Mouse (Mus musculus): ENCODE data around the gene Clnk. TPM values are rescaled to one million over a fixed set of nuclear protein-coding genes. Genes with fewer than 3 reads are reported as not detected.
"Not testable (repeated sequence)": the region's sequence is repeated elsewhere in the genome, so short reads cannot be mapped to it uniquely, and the experiment has no call there.

Gene Clnk
- polyA plus RNA-seq (2012; rRNA removed): 0.13 and 0.18 TPM in 2 replicates

DNA sequence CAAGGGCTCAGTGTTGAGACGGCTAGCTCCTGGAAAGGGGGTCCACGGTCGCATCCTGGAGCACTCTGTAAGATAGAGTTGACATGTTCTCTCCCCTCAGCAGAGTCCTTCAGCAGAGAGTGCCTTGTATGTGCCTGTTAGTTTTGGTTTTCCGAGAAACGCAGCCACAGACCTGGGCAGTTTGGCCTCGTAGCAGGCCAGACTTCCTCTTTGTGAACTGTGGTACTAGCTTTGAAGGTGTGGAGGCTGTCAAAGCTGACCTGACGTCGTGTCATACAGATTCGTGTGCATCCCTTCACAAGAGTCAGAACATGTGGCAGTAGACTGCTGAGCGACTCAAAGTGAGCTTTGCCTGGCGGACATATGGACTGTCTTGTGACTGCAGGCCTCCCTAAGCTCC is at the start of gene Clnk:
TSS of gene Clnk (minus strand) at position 191 of the 400 bp plus-strand sequence.
- TF ChIP-seq POLR2A (IDR thresholded peaks at IDR 0.05; ENCODE audit: borderline replicate concordance, extremely low read depth, low read depth, low read length) (no peak), CTCF (IDR thresholded peaks at IDR 0.05; ENCODE audit: insufficient read depth, low read length) (no peak)
- no peak within 1 kb of the TSS for H3K4me3 ChIP-seq (replicated peaks; ENCODE audit: extremely low read depth, low read depth, low read length)
- no peaks in the 10 kb centered on the region for H3K4me1 ChIP-seq (ENCODE audit: control insufficient read depth, insufficient read depth, low read length)
- 76% methylated on average over 11 of the region's 11 CpGs for WGBS
- no peak for DNase-seq

DNA sequence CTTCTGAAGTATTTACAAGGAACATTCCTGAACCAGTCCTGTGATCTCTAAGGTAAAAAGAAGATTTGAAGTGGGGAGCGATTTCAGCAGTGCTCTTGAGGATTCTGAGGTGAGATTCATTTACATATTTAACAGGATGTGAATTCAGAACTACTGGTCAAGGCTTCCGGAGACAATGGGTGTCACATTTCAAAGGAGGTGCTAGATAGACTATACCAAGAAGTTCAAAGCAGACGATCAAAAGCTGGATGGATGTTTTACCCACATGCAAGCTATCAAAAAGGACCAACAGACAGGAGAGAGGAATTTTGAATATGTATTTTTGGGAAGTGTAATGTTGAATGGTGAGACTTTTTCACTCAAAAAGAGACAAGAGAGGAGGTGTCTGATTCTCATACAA is 28.7 kb upstream of the Clnk start:
- no peak overlapping the region for H3K4me3 ChIP-seq (replicated peaks; ENCODE audit: extremely low read depth, low read depth, low read length)
- WGBS: 36% methylated on average over 3 of the region's 3 CpGs
- TF ChIP-seq CTCF (IDR thresholded peaks at IDR 0.05; ENCODE audit: insufficient read depth, low read length): no peak
- TF ChIP-seq POLR2A (IDR thresholded peaks at IDR 0.05; ENCODE audit: borderline replicate concordance, extremely low read depth, low read depth, low read length): no peak
- H3K4me1 ChIP-seq (ENCODE audit: control insufficient read depth, insufficient read depth, low read length): no peaks in the 10 kb centered on the region
- no peak for DNase-seq

DNA sequence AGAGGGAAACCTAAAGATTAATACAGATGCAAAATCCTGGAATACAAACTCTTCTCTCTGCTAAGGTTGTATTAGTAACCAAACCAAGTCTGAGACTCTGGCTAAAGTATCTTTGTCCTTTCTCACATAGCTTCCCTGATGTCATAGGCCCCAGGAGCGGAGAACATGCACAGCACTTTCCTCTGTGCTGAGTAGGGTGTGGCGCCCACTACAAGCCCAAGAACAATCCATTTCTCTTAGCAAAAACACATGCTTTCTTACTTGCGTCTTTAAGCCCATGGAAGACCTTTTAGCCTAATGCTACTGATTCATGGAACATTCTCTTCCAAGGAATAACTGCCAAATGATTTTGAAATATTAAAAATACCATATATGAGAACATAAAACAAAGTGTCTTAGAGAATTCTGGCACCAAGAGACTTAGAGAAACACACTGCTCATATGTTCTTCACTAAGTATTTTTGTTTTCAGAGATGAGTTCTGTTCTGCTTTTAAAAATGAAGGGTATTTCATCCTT is 28.0 kb upstream of the Clnk start:
- TF ChIP-seq CTCF (IDR thresholded peaks at IDR 0.05; ENCODE audit: insufficient read depth, low read length) (no peak), POLR2A (IDR thresholded peaks at IDR 0.05; ENCODE audit: borderline replicate concordance, extremely low read depth, low read depth, low read length) (no peak)
- H3K4me1 ChIP-seq (ENCODE audit: control insufficient read depth, insufficient read depth, low read length): no peaks in the 10 kb centered on the region
- whole genome bisulfite sequencing: 85% methylated on average over 3 of the region's 3 CpGs
- no peak for DNase-seq
- no peak overlapping the region for H3K4me3 ChIP-seq (replicated peaks; ENCODE audit: extremely low read depth, low read depth, low read length)

DNA sequence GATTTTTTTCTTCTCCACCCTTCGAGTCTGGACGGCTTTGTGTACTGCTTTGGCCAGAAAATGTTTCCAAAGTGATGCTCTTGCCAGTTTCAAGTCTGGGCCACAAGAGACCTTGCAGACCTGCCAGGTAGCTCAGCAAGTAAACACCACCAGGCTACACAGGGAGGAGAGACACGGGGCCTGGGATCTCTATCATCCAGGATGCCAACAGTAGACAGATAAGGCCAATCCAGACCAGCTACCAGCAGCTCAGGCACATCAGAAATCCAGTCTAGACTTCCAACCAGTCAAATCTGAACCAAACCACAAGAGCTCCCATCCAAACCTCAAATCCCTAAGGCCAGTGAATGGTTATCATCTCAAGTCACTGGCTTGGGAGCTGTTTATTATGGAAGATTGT is 26.3 kb upstream of the Clnk start:
- no peaks in the 10 kb centered on the region for H3K4me1 ChIP-seq (ENCODE audit: control insufficient read depth, insufficient read depth, low read length)
- WGBS: 74% methylated on average over 3 of the region's 3 CpGs
- no peak for DNase-seq
- TF ChIP-seq POLR2A (IDR thresholded peaks at IDR 0.05; ENCODE audit: borderline replicate concordance, extremely low read depth, low read depth, low read length) (no peak), CTCF (IDR thresholded peaks at IDR 0.05; ENCODE audit: insufficient read depth, low read length) (no peak)
- no peak overlapping the region for H3K4me3 ChIP-seq (replicated peaks; ENCODE audit: extremely low read depth, low read depth, low read length)

DNA sequence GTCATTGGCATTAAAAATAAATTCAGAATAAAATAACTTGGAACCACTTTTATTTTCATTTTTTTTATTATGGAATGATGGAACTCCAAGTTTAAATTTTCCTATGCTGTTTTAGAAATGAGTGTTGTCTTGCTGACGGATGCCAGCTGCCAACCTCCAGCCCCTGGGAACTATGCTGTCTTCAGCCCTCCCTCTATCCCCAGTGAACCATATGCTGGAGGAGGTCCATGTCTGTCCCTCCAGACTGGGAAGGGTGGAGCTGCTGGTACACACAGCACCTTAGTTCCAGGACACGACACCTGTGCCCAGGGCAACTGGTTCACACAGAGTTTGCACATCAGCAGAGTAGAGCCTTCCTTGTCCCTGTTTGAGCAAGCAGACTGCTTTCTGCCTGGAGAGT is 22.4 kb upstream of the Clnk start:
- DNase-seq: no peak
- WGBS: 51% methylated on average over 2 of the region's 2 CpGs
- no peaks in the 10 kb centered on the region for H3K4me1 ChIP-seq (ENCODE audit: control insufficient read depth, insufficient read depth, low read length)
- H3K4me3 ChIP-seq (replicated peaks; ENCODE audit: extremely low read depth, low read depth, low read length): no peak overlapping the region
- TF ChIP-seq POLR2A (IDR thresholded peaks at IDR 0.05; ENCODE audit: borderline replicate concordance, extremely low read depth, low read depth, low read length) (no peak), CTCF (IDR thresholded peaks at IDR 0.05; ENCODE audit: insufficient read depth, low read length) (no peak)

DNA sequence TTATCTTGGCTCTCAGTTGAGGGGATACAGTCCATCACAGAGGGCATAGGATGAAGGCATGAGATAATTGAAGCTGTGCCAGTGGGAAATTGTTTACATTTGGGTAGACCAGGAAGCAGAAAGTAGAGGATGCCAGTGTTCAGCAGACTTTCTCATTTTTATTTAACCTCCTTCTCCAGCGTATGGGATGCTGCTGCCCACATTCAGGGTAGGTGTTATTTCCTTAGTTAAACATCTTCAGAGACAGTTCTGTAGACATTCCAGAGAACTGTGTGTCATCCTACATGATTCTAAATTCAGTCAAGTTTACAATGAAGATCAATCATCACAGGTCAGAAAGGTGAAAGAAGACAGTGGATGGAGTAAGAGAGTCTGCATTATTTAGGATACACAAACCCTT is 12.0 kb upstream of the Clnk start:
- H3K4me3 ChIP-seq (replicated peaks; ENCODE audit: extremely low read depth, low read depth, low read length): no peak overlapping the region
- TF ChIP-seq POLR2A (IDR thresholded peaks at IDR 0.05; ENCODE audit: borderline replicate concordance, extremely low read depth, low read depth, low read length) (no peak), CTCF (IDR thresholded peaks at IDR 0.05; ENCODE audit: insufficient read depth, low read length) (no peak)
- DNase-seq: no peak
- H3K4me1 ChIP-seq (ENCODE audit: control insufficient read depth, insufficient read depth, low read length): no peaks in the 10 kb centered on the region
- WGBS: 73% methylated on average over 1 of the region's 1 CpGs

DNA sequence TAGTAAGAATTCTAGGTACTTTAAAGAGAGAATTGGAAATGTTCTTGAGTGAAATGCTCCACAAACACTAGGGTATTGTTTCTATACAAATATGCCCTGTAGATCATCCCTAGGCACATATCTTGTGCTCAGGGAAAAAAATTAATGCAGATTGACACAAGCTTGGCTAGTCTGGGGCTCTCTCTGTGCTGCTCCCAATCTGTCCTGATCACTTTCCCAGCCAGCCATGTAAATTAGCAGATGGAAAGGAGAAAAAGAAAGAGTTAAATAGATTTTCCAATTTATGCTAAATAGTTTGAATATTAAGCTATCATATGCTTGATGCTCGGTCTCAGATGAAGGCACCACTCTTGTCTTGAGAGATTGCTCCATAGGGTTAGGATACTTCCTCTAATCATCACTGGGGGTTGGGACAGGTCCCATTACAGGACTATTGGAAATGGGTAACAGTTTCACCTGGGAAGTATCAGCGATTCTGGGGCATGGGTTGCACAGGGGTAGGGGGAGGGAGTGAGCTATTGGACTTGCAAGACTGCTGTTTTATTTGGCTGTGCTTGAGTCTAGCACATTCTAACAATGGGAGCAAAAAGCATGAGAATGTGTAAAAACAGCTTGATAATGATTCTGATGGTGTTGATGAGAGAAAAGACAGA is 10.1 kb upstream of the Clnk start:
- H3K4me1 ChIP-seq (ENCODE audit: control insufficient read depth, insufficient read depth, low read length): no peaks in the 10 kb centered on the region
- no peak for DNase-seq
- 79% methylated on average over 2 of the region's 2 CpGs for WGBS
- TF ChIP-seq POLR2A (IDR thresholded peaks at IDR 0.05; ENCODE audit: borderline replicate concordance, extremely low read depth, low read depth, low read length): no peak
- no peak for TF ChIP-seq CTCF (IDR thresholded peaks at IDR 0.05; ENCODE audit: insufficient read depth, low read length)
- no peak overlapping the region for H3K4me3 ChIP-seq (replicated peaks; ENCODE audit: extremely low read depth, low read depth, low read length)

DNA sequence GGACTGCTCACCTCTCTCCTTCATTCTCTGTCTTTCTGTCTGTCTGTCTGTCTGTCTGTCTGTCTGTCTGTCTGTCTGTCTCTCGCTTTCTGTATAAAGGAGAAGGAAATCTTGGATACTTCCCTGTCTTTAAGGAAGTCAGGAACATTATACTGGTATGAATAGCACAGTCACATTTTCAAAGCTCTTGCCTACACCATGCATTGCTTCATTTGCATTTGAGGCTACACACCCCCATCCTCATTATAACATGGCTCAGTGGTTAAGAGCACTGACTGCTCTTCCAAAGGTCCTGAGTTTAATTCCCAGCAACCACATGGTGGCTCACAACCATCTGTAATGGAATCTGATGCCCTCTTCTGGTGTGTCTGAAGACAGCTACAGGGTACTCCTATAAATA is 6.0 kb upstream of the Clnk start:
- not testable (repeated sequence) for H3K4me1 ChIP-seq (ENCODE audit: control insufficient read depth, insufficient read depth, low read length); H3K4me3 ChIP-seq (replicated peaks; ENCODE audit: extremely low read depth, low read depth, low read length); DNase-seq
- 78% methylated on average over 1 of the region's 1 CpGs for WGBS

DNA sequence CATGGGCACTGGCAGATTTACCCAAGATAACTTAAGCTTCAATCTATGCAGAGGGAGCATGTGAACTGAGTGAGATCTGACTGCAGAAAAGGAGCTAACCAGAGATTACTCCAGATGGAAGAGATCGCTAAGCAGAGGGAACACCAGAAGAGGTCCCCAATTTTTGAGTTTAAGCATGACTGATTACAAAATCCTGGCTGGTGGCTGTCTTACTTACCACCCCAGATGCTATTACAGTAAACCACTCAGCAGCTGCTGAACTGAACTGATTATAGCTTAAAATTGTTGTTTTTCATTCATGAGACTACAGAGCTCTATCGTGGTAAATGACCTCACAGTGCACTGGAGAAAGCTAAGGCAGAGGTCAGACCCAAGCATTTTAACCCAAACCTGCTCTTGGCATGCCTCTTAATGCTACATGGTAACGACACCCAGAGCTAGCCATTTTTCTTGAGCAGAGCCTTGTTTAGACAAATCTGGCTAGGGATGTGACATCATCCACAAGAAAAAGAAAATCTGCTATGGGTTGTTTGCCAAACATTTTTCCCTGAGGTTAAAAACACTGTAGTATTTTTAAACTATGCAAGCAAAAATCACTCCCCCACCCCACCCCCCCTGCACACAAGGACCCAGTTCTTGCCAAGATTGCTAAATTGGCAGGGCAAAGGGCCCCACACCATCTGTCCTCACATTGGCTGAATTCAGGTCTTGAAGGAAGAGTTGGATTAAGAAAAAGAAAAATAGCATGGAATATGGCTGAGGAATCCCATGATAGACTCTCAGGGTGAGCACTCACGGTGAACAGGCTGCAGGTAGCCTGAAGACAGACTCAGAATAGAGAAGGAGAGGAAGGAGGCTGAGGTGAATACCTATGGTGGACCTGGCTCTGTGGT is 5.4 kb upstream of the Clnk start:
- Histone ChIP-seq H3K4me1 (ENCODE audit: control insufficient read depth, insufficient read depth, low read length) (no peaks in the 10 kb centered on the region), H3K4me3 (replicated peaks; ENCODE audit: extremely low read depth, low read depth, low read length) (no peak overlapping the region)
- 59% methylated on average over 4 of the region's 4 CpGs for WGBS
- no peak for TF ChIP-seq CTCF (IDR thresholded peaks at IDR 0.05; ENCODE audit: insufficient read depth, low read length)
- DNase-seq: no peak

DNA sequence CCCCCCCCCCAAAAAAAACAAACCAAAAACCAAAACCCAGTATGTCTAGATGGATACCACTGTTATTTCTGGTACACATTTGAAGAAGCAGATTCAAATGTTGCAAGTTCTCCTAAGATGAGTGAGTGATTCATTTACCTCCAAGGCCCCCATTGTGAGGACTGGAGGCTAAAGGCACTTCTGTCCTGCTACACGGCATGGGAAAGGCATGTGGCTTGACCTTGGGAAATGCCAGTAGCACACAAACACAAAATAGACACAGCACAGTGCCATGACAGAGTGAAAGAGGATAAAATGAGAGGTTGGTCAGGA is 4.8 kb upstream of the Clnk start:
- no peak overlapping the region for H3K4me3 ChIP-seq (replicated peaks; ENCODE audit: extremely low read depth, low read depth, low read length)
- TF ChIP-seq CTCF (IDR thresholded peaks at IDR 0.05; ENCODE audit: insufficient read depth, low read length): no peak
- no peak for TF ChIP-seq POLR2A (IDR thresholded peaks at IDR 0.05; ENCODE audit: borderline replicate concordance, extremely low read depth, low read depth, low read length)
- 50% methylated on average over 1 of the region's 1 CpGs for WGBS
- no peak for DNase-seq
- no peaks in the 10 kb centered on the region for H3K4me1 ChIP-seq (ENCODE audit: control insufficient read depth, insufficient read depth, low read length)
